Mouse (Mus musculus) myocyte (in vitro differentiated cells): ENCODE results near the gene Hrh2.

ENCODE experiments used
- CEBPB ChIP-seq: IDR thresholded peaks from 2 replicates; pipeline ENCODE4 v1.6.1; 2011; ENCODE audit warnings: mild to moderate bottlenecking, moderate library complexity; ENCODE audit not compliant: poor library complexity, insufficient read depth, severe bottlenecking
- E2F4 ChIP-seq: IDR thresholded peaks from one replicate; pipeline ENCODE4 v1.6.1; 2011; ENCODE audit warnings: mild to moderate bottlenecking, control low read depth, moderate library complexity; ENCODE audit not compliant: insufficient read depth
- MYOG ChIP-seq, 3 experiments: IDR thresholded peaks; one replicate each; pipeline ENCODE4 v1.6.1; 2011; ENCODE audit warnings: control low read depth in 2 of 3, low read depth in 2 of 3, mild to moderate bottlenecking in 2 of 3; ENCODE audit not compliant: insufficient read length in 2 of 3, control insufficient read depth in 1 of 3, insufficient read depth in 1 of 3
- POLR2A ChIP-seq: IDR thresholded peaks from one replicate; pipeline ENCODE4 v1.6.1; 2011; ENCODE audit warnings: low read depth, mild to moderate bottlenecking, control low read depth, moderate library complexity; ENCODE audit not compliant: insufficient read length
- SRF ChIP-seq: IDR thresholded peaks from one replicate; pipeline ENCODE4 v1.6.1; 2011; ENCODE audit warnings: low read depth; ENCODE audit not compliant: control insufficient read depth, insufficient read length

GRCm38 (mm10) chr13:54144624-54145023 lies 47.3 kb upstream of the Hrh2 start:
- no peak for TF ChIP-seq POLR2A
- TF ChIP-seq E2F4: no peak
- no peak for TF ChIP-seq MYOG (IDR thresholded peaks at IDR 0.05; ENCODE audit: control insufficient read depth in 1 of 3, insufficient read depth in 1 of 3, insufficient read length in 2 of 3, low read depth in 2 of 3)
- TF ChIP-seq CEBPB: no peak
- TF ChIP-seq SRF: no peak
